Mouse (Mus musculus) heart, adult 2 months (tissue): ENCODE results near the gene Mrps6. TPM values are rescaled to one million over a fixed set of nuclear protein-coding genes. Genes with fewer than 3 reads are reported as not detected.

ENCODE experiments used
- DNase-seq, 2 experiments: peaks; one replicate each; pipeline ENCODE4 v3.0.0; 2021
- H3K27ac ChIP-seq: fragments of 200-600 bp; 2 replicates; pipeline ENCODE4 v1.8.1; 2022
- H3K27me3 ChIP-seq: fragments of 200-500 bp; 2 replicates; pipeline ENCODE4 v1.6.1; 2012; ENCODE audit warnings: mild to moderate bottlenecking, low read length, inconsistent platforms, mixed read lengths; ENCODE audit not compliant: control insufficient read depth, insufficient read depth
- H3K36me3 ChIP-seq: fragments of 200-500 bp; 2 replicates; pipeline ENCODE4 v1.6.1; 2012; ENCODE audit warnings: low read length, inconsistent platforms; ENCODE audit not compliant: control insufficient read depth, insufficient read depth
- H3K4me1 ChIP-seq: fragments of 200-500 bp; 2 replicates; pipeline ENCODE4 v1.6.1; 2011; ENCODE audit warnings: low read length; ENCODE audit not compliant: control insufficient read depth, insufficient read depth
- H3K4me3 ChIP-seq: fragments of 200-600 bp; 2 replicates; pipeline ENCODE4 v1.8.1; 2022
- H3K79me2 ChIP-seq: fragments of 200-500 bp; replicated peaks from 2 replicates; pipeline ENCODE4 v1.6.1; 2012; ENCODE audit warnings: mild to moderate bottlenecking, inconsistent platforms, low read length, moderate library complexity, mixed read lengths; ENCODE audit not compliant: control insufficient read depth, insufficient read depth
- H3K9ac ChIP-seq: fragments of 200-500 bp; 2 replicates; pipeline ENCODE4 v1.6.1; 2012; ENCODE audit warnings: low read depth, mild to moderate bottlenecking, control low read depth, inconsistent platforms, low read length, mixed read lengths
- CTCF ChIP-seq: fragments of 200-600 bp; IDR thresholded peaks from 2 replicates; pipeline ENCODE4 v1.8.1; 2022; ENCODE audit warnings: antibody characterized with exemption, mild to moderate bottlenecking, moderate library complexity
- EP300 ChIP-seq: fragments of 200-500 bp; IDR thresholded peaks from 2 replicates; pipeline ENCODE4 v1.6.1; 2011; ENCODE audit warnings: low read depth, low read length, control low read depth; ENCODE audit not compliant: insufficient read depth
- POLR2A ChIP-seq: fragments of 200-500 bp; IDR thresholded peaks from 2 replicates; pipeline ENCODE4 v1.6.1; 2011; ENCODE audit warnings: mild to moderate bottlenecking, low read depth, low read length, control low read depth; ENCODE audit not compliant: insufficient read depth
- WGBS: fragments of 180-500 bp; shearing (Covaris S2); methylation state at CpG from one replicate; pipeline ENCODE4 v1.1.7; 2018; 5-methylcytosine and 5-hydroxymethylcytosine counted together
- intact Hi-C: fragments of 180-260 bp; cut with DNase I; formaldehyde crosslinking; loops from one replicate; pipeline ENCODE4 v1.15.1; 2025
- polyA plus RNA-seq: library from polyadenylated mRNA; depleted of rRNA; stranded (reverse); fragments of >200 nt; gene quantifications from 2 replicates; pipeline ENCODE4 v1.2.3, GENCODE M21; 2012
- total RNA-seq, 2 experiments: library from RNA; stranded (reverse); gene quantifications; 2 replicates each; pipeline ENCODE4 v1.2.3; 2021

Gene Mrps6
- total and polyA plus RNA-seq, 3 experiments, result 40.5 to 58.4 (median 53.0) TPM

- Histone ChIP-seq H3K36me3 (no peaks in the 10 kb centered on the region), H3K4me3 (no peak overlapping the region), H3K79me2 (no peaks in the 10 kb centered on the region), H3K9ac (no peak overlapping the region), H3K27me3 (no peaks in the 10 kb centered on the region), H3K27ac (no peak overlapping the region), H3K4me1 (no peaks in the 10 kb centered on the region; the same call in 1 of the 2 replicates)
- no peak for TF ChIP-seq EP300
- TF ChIP-seq CTCF, result no peak
- no peak for TF ChIP-seq POLR2A
- intact Hi-C loops, result no loop called here
- 92% methylated on average over 15 of the region's 15 CpGs for WGBS
- DNase-seq, result no peak
Measured at GRCm38 (mm10) chr16:92136275-92136674, 78.2 kb downstream of the Mrps6 start.

- WGBS, result 61% methylated on average over 15 of the region's 15 CpGs
- intact Hi-C loops, result no loop called here
Measured at GRCm38 (mm10) chr16:92139386-92140261, 81.6 kb downstream of the Mrps6 start.

GRCm38 (mm10) chr16:92140328-92140727, 82.3 kb downstream of the Mrps6 start:
- DNase-seq, result no peak
- Histone ChIP-seq H3K9ac (no peak overlapping the region), H3K4me1 (no peaks in the 10 kb centered on the region; the same call in 1 of the 2 replicates), H3K79me2 (no peaks in the 10 kb centered on the region), H3K27me3 (no peaks in the 10 kb centered on the region), H3K36me3 (no peaks in the 10 kb centered on the region), H3K4me3 (no peak overlapping the region), H3K27ac (no peak overlapping the region)
- no peak for TF ChIP-seq EP300
- TF ChIP-seq POLR2A, result no peak
- no peak for TF ChIP-seq CTCF
- intact Hi-C loops, result no loop called here
- WGBS, result 77% methylated on average over 9 of the region's 9 CpGs

More at GRCm38 (mm10) chr16:92139386-92140261, 81.6 kb downstream of the Mrps6 start:
- H3K36me3 ChIP-seq, result no peaks in the 10 kb centered on the region
- no peak overlapping the region for H3K27ac ChIP-seq
- H3K27me3 ChIP-seq, result no peaks in the 10 kb centered on the region
- DNase-seq, result no peak
- no peak overlapping the region for H3K4me3 ChIP-seq
- no peaks in the 10 kb centered on the region; the same call in 1 of the 2 replicates for H3K4me1 ChIP-seq
- TF ChIP-seq CTCF (no peak), EP300 (no peak), POLR2A (no peak)
- no peak overlapping the region for H3K9ac ChIP-seq
- no peaks in the 10 kb centered on the region for H3K79me2 ChIP-seq

- WGBS, result 97% methylated on average over 12 of the region's 12 CpGs
- intact Hi-C loops, result no loop called here
- H3K79me2 ChIP-seq, result no peaks in the 10 kb centered on the region
Measured at GRCm38 (mm10) chr16:92141021-92141420, 83.0 kb downstream of the Mrps6 start.

GRCm38 (mm10) chr16:92142426-92143012, 84.4 kb downstream of the Mrps6 start:
- intact Hi-C loops, result no loop called here
- H3K4me3 ChIP-seq, result no peak overlapping the region
- no peak for TF ChIP-seq CTCF
- no peak for TF ChIP-seq EP300
- TF ChIP-seq POLR2A, result no peak
- H3K27ac ChIP-seq, result no peak overlapping the region
- H3K27me3 ChIP-seq, result no peaks in the 10 kb centered on the region
- no peak for DNase-seq
- 80% methylated on average over 9 of the region's 9 CpGs for WGBS
- no peaks in the 10 kb centered on the region for H3K79me2 ChIP-seq
- no peaks in the 10 kb centered on the region for H3K36me3 ChIP-seq
- no peaks in the 10 kb centered on the region; the same call in 1 of the 2 replicates for H3K4me1 ChIP-seq
- no peak overlapping the region for H3K9ac ChIP-seq

More at GRCm38 (mm10) chr16:92141021-92141420, 83.0 kb downstream of the Mrps6 start:
- Histone ChIP-seq H3K27ac (no peak overlapping the region), H3K36me3 (no peaks in the 10 kb centered on the region), H3K27me3 (no peaks in the 10 kb centered on the region), H3K4me1 (no peaks in the 10 kb centered on the region; the same call in 1 of the 2 replicates), H3K9ac (no peak overlapping the region), H3K4me3 (no peak overlapping the region)
- no peak for DNase-seq
- TF ChIP-seq EP300 (no peak), CTCF (no peak), POLR2A (no peak)
